Mouse (Mus musculus) left cerebral cortex, postnatal 14 days (tissue): Measurements from ENCODE around the gene Olfr629. TPM values are rescaled to one million over a fixed set of nuclear protein-coding genes. Genes with fewer than 3 reads are reported as not detected.
"Not testable (repeated sequence)": the region's sequence is repeated elsewhere in the genome, so short reads cannot be mapped to it uniquely, and the experiment has no call there.

Source experiments
- DNase-seq, 2 experiments: peaks; one replicate each; pipeline ENCODE4 v3.0.0; 2021 to 2022; ENCODE audit warnings: low spot score in 2 of 2, mixed read lengths in 1 of 2
- intact Hi-C: fragments of 180-260 bp; cut with DNase I; formaldehyde crosslinking; loops from one replicate; pipeline ENCODE4 v1.15.1; 2025
- long read RNA-seq, 2 experiments: library from polyadenylated mRNA; stranded (forward); transcript quantifications; one replicate each; pipeline ENCODE4 v2.0.0; 2021
- total RNA-seq, 2 experiments: library from RNA; stranded (reverse); gene quantifications; 2 replicates each; pipeline ENCODE4 v1.2.3; 2021

The Olfr629 gene
- total RNA-seq: not detected
- long read RNA-seq, experiment 1: 0 reads
- long read RNA-seq, experiment 2: 0 reads

- no peak for DNase-seq
- intact Hi-C loops: no loop called here
Observed at GRCm38 (mm10) chr7:103744843-103745242, at the start of gene Olfr629. Gene Olfr629, minus strand, starts transcription at chr7:103744943.

GRCm38 (mm10) chr7:103792669-103793388, 48.1 kb upstream of the Olfr629 start:
- DNase-seq: no peak
- intact Hi-C loops: no loop called here

DNA sequence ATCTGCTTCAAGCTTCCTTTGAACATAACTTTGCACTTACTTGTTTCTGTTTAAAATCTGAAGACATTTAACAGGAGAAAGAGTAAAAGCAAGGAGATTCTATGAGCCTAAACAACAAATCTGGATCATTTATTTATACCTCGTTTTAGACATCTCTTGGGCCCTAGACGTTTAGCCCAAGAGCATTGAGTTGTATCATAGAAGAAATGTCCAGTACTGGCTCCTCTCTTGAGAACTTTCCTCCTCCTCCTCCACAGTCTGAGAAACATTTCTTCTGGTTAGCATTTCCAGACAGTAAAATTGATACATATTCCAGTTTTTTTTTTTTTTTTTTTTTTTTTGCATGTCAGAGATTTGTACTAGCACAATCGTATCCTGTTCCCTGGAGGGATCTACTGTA, 47.0 kb upstream of the Olfr629 start, which contains the start of gene Olfr67:
Gene Olfr67 (minus strand): TSS at position 101 of the 400 bp plus-strand sequence.
- no peak for DNase-seq
- intact Hi-C loops: no loop called here

DNA sequence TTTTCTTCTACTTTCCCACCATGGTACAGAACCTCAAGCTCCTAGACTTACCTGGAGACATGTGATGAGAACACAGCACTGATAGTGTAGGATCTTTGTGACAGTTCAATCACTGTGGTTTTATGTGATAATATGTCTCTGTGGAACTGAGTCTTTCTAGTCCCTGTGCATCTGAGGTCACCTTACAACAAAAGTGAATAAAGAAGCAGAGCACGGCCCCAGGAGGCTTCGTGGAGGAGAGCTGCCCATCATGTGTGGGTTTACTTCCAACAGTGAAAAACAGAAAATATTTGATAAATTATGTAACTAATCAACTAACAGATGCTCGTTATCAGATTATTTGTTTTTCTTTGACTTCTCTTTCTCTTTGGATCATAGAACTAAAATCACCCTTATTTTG, 34.9 kb upstream of the Olfr629 start, which contains the start of gene Olfr68:
Gene Olfr68 (minus strand): TSS at position 101 of the 400 bp plus-strand sequence.
- intact Hi-C loops: no loop called here
- DNase-seq: no peak

GRCm38 (mm10) chr7:103777652-103778051, 32.9 kb upstream of the Olfr629 start:
- DNase-seq, intact Hi-C loops: not testable (repeated sequence)

- intact Hi-C loops: no loop called here
- DNase-seq: no peak
Observed at GRCm38 (mm10) chr7:103771494-103771893, 26.8 kb upstream of the Olfr629 start, which contains the start of gene Olfr69. Gene Olfr69, minus strand, starts transcription at chr7:103771594.

DNA sequence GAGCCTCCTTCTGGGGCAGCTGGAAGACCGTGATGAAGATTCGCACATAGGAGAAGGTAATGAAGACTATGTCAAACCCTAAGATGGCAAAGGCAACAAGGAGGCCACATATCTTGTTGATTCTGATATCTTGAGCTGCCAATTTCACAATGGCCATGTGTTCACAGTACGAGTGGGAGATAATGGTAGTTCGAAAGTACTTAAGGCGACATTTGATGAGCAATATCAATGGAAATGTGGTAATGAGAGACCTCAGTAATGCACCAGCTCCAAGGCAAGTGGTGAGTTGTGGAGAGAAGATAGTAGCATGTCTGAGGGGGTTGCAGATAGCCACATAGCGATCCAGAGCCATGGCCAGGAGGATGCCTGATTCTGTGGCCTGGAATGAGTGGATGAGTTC, 22.9 kb upstream of the Olfr629 start:
- not testable (repeated sequence) for DNase-seq

DNA sequence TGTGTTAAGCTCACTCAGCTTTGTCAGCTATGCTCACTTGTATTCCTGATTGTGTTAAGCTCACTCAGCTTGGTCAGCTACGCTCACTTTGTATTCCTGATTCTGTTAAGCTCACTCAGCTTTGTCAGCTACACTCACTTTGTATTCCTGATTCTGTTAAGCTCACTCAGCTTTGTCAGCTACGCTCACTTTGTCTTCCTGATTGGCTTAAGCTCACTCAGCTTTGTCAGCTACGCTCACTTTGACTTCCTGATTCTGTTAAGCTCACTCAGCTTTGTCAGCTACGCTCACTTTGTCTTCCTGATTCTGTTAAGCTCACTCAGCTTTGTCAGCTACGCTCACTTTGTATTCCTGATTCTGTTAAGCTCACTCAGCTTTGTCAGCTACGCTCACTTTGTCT, 17.5 kb upstream of the Olfr629 start:
- intact Hi-C loops, DNase-seq: not testable (repeated sequence)

More for the DNA sequence above, 22.9 kb upstream of the Olfr629 start:
- intact Hi-C loops: not testable (repeated sequence)

DNA sequence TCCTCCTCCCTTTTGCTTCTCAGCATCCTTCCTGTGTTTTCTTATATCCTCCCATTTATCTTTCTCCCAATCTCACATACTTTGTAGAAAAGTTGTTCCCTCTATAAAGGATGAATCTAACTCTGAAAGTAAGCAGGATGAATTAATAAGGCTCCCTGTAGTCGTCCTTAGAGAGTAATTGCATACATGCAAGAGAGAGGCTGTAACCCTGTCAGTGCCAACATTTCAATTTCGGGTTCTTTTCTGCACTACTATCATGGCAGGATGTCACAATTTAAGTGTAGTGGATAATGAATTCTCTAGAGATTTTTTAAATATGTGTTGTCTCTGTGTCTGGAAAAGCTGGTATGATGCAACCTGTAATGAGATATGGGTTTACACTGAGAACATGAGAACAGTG, 12.5 kb upstream of the Olfr629 start, which contains the start of gene Olfr630:
Gene Olfr630 (minus strand): TSS at position 101 of the 400 bp plus-strand sequence.
- intact Hi-C loops: no loop called here
- no peak for DNase-seq

DNA sequence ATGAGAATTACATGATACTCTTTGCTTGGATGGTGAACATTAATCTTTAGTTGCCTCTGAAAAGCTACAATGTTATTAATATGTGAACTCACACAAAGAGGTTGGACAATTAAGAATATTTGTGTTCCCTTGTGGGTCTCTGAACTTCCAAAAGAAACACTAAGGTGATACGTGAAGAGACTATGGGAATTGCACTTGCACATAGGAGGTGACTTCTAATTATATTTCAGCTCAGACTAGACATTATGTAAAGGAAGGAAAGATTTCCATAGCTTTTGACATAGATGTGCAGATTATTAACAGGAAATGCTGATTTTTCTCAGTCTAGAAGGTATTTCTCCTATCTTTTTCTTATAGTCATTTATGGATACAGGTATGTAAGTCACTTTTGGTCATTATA, 14.7 kb downstream of the Olfr629 start, which contains the start of gene Olfr628:
Gene Olfr628 (plus strand): TSS at position 301 of the 400 bp plus-strand sequence.
- intact Hi-C loops: no loop called here
- no peak for DNase-seq

DNA sequence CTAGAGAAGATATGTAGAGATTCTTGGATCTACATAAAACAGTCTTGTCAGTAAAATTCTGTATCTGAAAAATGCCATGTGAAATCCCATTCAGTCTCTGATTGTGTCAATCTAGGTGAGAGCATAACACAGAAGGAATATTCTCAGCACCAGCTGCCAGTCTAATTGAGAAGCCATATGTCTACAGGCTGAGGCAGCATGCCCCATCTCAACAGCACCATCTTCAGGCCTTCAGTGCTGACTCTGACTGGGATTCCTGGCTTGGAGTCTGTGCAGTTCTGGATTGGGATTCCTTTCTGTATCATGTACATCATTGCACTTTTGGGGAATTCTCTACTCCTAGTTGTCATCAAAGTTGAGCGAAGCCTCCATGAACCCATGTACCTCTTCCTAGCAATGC, 28.3 kb downstream of the Olfr629 start:
- intact Hi-C loops, DNase-seq: not testable (repeated sequence)

DNA sequence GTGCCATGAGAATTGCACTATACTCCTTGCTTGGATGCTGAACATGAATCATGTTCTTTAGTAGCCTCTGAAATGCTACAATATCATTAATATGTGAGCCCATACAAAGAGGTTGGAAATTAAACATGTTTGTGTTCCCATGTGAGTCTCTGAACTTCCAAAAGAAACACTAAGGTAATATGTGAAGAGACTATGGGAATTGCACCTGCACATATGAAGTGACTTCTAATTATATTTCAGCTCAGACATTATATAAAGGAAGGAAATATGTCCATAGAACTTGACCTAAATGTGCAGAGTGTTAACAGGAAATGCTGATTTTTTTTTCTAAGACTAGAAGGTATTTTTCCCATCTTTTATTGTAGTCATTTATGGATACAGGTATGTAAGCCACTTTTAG, 30.4 kb downstream of the Olfr629 start, which contains the start of gene Olfr243:
Gene Olfr243 (plus strand): TSS at position 301 of the 400 bp plus-strand sequence.
- intact Hi-C loops: no loop called here
- no peak for DNase-seq

- intact Hi-C loops: no loop called here
- DNase-seq: no peak
Observed at GRCm38 (mm10) chr7:103712024-103712423, 32.7 kb downstream of the Olfr629 start.

- DNase-seq: no peak
- intact Hi-C loops: no loop called here
Observed at GRCm38 (mm10) chr7:103699469-103699868, 45.3 kb downstream of the Olfr629 start.

Other genes starting within 250 kb of the Olfr629 start
- not detected for gene Olfr609, start 246.9 kb downstream of the Olfr629 start, total RNA-seq
- not detected for gene Olfr610, start 232.8 kb downstream of the Olfr629 start, total RNA-seq
- not detected for gene Olfr611, start 224.1 kb downstream of the Olfr629 start, total RNA-seq
- not detected for gene Olfr612, start 202.2 kb downstream of the Olfr629 start, total RNA-seq
- gene Olfr613, start 196.9 kb downstream of the Olfr629 start, total RNA-seq: not detected
- gene Olfr615, start 188.9 kb downstream of the Olfr629 start, total RNA-seq: not detected
- not detected for gene Olfr616, start 175.8 kb downstream of the Olfr629 start, total RNA-seq
- gene Olfr617, start 171.9 kb downstream of the Olfr629 start, total RNA-seq: not detected
- not detected for gene Olfr618, start 154.8 kb downstream of the Olfr629 start, total RNA-seq
- not detected for gene Olfr619, start 144.4 kb downstream of the Olfr629 start, total RNA-seq
- not detected for gene Olfr620, start 132.4 kb downstream of the Olfr629 start, total RNA-seq
- gene Olfr622, start 102.2 kb downstream of the Olfr629 start, total RNA-seq: not detected
- gene Olfr623, start 81.2 kb downstream of the Olfr629 start, total RNA-seq: not detected
- gene Olfr624, start 73.8 kb downstream of the Olfr629 start, total RNA-seq: under 1 TPM in 1 of 2 experiments, not detected in 1; 0.06 TPM
- gene Olfr625-ps1, start 62.2 kb downstream of the Olfr629 start, total RNA-seq: not detected
- gene Olfr243, start 30.3 kb downstream of the Olfr629 start, total RNA-seq: not detected
- not detected for gene Olfr628, start 14.6 kb downstream of the Olfr629 start, total RNA-seq
- not detected for gene Olfr630, start 12.4 kb upstream of the Olfr629 start, total RNA-seq
- not detected for gene Olfr69, start 26.7 kb upstream of the Olfr629 start, total RNA-seq
- not detected for gene Olfr68, start 34.8 kb upstream of the Olfr629 start, total RNA-seq
- not detected for gene Olfr67, start 46.9 kb upstream of the Olfr629 start, total RNA-seq
- 100 to 1,000 TPM; 116 to 138 TPM for gene Hbb-bt, start 69.1 kb upstream of the Olfr629 start, total RNA-seq
- 100 to 1,000 TPM; 912 to 967 TPM for gene Hbb-bs, start 83.2 kb upstream of the Olfr629 start, total RNA-seq
- not detected for gene Hbb-bh2, start 95.6 kb upstream of the Olfr629 start, total RNA-seq
- not detected for gene Hbb-bh1, start 98.2 kb upstream of the Olfr629 start, total RNA-seq
- gene Hbb-y, start 108.3 kb upstream of the Olfr629 start, total RNA-seq: not detected
- not detected for gene Olfr66, start 141.3 kb upstream of the Olfr629 start, total RNA-seq
- gene Olfr64, start 149.5 kb upstream of the Olfr629 start, total RNA-seq: not detected
- not detected for gene Olfr65, start 158.5 kb upstream of the Olfr629 start, total RNA-seq
- gene Olfr631, start 183.9 kb upstream of the Olfr629 start, total RNA-seq: not detected
- gene Olfr632, start 189.4 kb upstream of the Olfr629 start, total RNA-seq: not detected
- gene Olfr633, start 199.5 kb upstream of the Olfr629 start, total RNA-seq: not detected
- gene Olfr635, start 226.2 kb upstream of the Olfr629 start, total RNA-seq: under 1 TPM in 1 of 2 experiments, not detected in 1; 0.04 TPM